Mouse (Mus musculus) erythroblast, embryonic 14.5 days (primary cell): ENCODE measurements around the gene Nynrin.

Source experiments
- GATA1 ChIP-seq: IDR thresholded peaks from 2 replicates; pipeline ENCODE4 v1.6.1; 2012; ENCODE audit warnings: low read length, inconsistent platforms, mixed read lengths
- TAL1 ChIP-seq: IDR thresholded peaks from 3 replicates; pipeline ENCODE4 v1.6.1; 2012; ENCODE audit warnings: low read length, inconsistent platforms, mixed read lengths

GRCm38 (mm10) chr14:55820576-55820975 lies 33.2 kb upstream of the Nynrin start:
- TF ChIP-seq TAL1 (no peak), GATA1 (no peak)
